Mouse (Mus musculus) embryonic facial prominence, embryonic 11.5 days (tissue): ENCODE data around the gene Gm42715. TPM values are rescaled to one million over a fixed set of nuclear protein-coding genes. Genes with fewer than 3 reads are reported as not detected.

Source experiments
- ATAC-seq: fragments of 200-750 bp; cut with Nextera tagmentation; replicated peaks from 2 replicates; pipeline ENCODE4 v1.8.0; 2017; ENCODE audit warnings: low read depth; ENCODE audit not compliant: insufficient number of reproducible peaks, low FRiP score, low TSS enrichment
- DNase-seq: peaks from one replicate; pipeline ENCODE4 v3.0.0-alpha.2; 2015; ENCODE audit warnings: low spot score
- H3K27ac ChIP-seq: fragments of 300-500 bp; sonication (generic); replicated peaks from 2 replicates; pipeline ENCODE4 v1.5.1; 2014; ENCODE audit warnings: mild to moderate bottlenecking, low read depth, low read length, control low read depth
- H3K27me3 ChIP-seq: fragments of 300-500 bp; sonication (generic); 2 replicates; pipeline ENCODE4 v1.6.1; 2014; ENCODE audit warnings: mild to moderate bottlenecking, low read length, moderate library complexity, mixed read lengths; ENCODE audit not compliant: control insufficient read depth, insufficient read depth
- H3K36me3 ChIP-seq: fragments of 300-500 bp; sonication (generic); replicated peaks from 2 replicates; pipeline ENCODE4 v1.6.1; 2014; ENCODE audit warnings: low read depth, mild to moderate bottlenecking, low read length, moderate library complexity, mixed read lengths; ENCODE audit not compliant: control insufficient read depth, insufficient read depth
- H3K4me1 ChIP-seq: fragments of 300-500 bp; sonication (generic); 2 replicates; pipeline ENCODE4 v1.6.1; 2014; ENCODE audit warnings: low read length, mixed read lengths; ENCODE audit not compliant: control insufficient read depth, insufficient read depth
- H3K4me2 ChIP-seq: fragments of 300-500 bp; sonication (generic); 2 replicates; pipeline ENCODE4 v1.6.1; 2014; ENCODE audit warnings: low read depth, mild to moderate bottlenecking, control low read depth, low read length, moderate library complexity
- H3K4me3 ChIP-seq: fragments of 300-500 bp; sonication (generic); 2 replicates; pipeline ENCODE4 v1.5.1; 2014; ENCODE audit warnings: low read depth, low read length, control low read depth
- H3K9ac ChIP-seq: fragments of 300-500 bp; sonication (generic); replicated peaks from 2 replicates; pipeline ENCODE4 v1.6.1; 2014; ENCODE audit warnings: mild to moderate bottlenecking, control low read depth, low read length
- H3K9me3 ChIP-seq: fragments of 300-500 bp; sonication (generic); replicated peaks from 2 replicates; pipeline ENCODE4 v1.6.1; 2016; ENCODE audit warnings: mild to moderate bottlenecking, low read length, inconsistent platforms, mixed read lengths; ENCODE audit not compliant: control insufficient read depth
- WGBS: fragments of 180-500 bp; shearing (Covaris S2); extraction: QIAGEN DNeasy Blood & Tissue Kit; methylation state at CpG from one replicate; pipeline ENCODE4 v1.1.7; 2014; 5-methylcytosine and 5-hydroxymethylcytosine counted together
- polyA plus RNA-seq: library from polyadenylated mRNA; unstranded; fragments of >200 nt; fragmentation: Nextera tagmentation; extraction: Ambion mirVana; gene quantifications from 2 replicates; pipeline ENCODE4 v1.2.1, GENCODE M21; 2014

Gm42715 gene
- polyA plus RNA-seq, 1 experiment from 2014 or later = 16.3 TPM

DNA sequence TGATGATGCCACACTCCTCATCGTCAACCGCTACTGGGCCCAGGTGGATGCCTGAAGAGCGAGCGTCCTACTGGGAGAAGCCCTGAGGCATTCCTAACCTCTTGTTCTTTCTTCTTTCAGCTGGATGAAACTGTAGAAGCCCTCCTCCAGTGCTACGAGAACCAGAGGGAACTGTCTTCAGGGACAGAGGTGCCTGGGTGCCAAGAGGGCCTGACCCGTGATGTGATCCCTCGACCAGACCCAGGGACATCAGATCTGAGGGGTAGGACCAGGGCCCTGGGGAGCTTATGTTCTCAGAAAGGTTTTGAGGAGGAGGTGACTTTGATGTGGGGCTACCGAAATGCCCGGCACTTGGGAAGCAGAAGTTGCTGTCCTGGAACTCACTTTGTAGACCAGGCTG lies 70.3 kb downstream of the Gm42715 start:
- DNase-seq (no peak), ATAC-seq (no peak)
- Histone ChIP-seq H3K36me3 (peaks cover 13% of the 10 kb centered on the region), H3K4me1 (no peaks in the 10 kb centered on the region), H3K9ac (no peak overlapping the region), H3K4me2 (peak overlapping the region; percentile 83; the same call in 1 of the 2 replicates), H3K27me3 (no peaks in the 10 kb centered on the region), H3K9me3 (no peaks in the 10 kb centered on the region), H3K4me3 (peak overlapping the region; percentile 86), H3K27ac (no peak overlapping the region)
- 87% methylated on average over 9 of the region's 9 CpGs for WGBS

DNA sequence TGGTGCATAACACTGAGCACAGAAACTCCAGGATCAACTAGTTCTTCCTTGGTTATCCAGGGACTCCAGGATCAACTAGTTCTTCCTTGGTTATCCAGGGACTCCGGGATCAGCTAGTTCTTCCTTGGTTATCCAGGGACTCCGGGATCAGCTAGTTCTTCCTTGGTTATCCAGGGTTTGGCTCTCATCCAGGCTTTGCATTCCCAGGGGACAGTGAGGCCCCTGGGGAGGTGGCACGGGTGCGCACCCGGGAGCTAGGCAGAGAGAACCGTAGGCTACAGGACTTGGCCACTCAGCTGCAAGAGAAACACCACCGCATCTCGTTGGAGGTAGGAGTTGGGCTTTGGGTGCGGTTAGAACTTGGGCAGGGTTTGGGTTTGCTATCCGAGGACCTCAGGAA lies 71.7 kb downstream of the Gm42715 start:
- Histone ChIP-seq H3K4me3 (no peak overlapping the region), H3K9me3 (no peaks in the 10 kb centered on the region), H3K9ac (no peak overlapping the region), H3K36me3 (peaks cover 23% of the 10 kb centered on the region), H3K4me2 (no peak overlapping the region), H3K27ac (no peak overlapping the region), H3K27me3 (no peaks in the 10 kb centered on the region), H3K4me1 (no peaks in the 10 kb centered on the region)
- 93% methylated on average over 10 of the region's 10 CpGs for WGBS
- ATAC-seq = no peak
- no peak for DNase-seq

DNA sequence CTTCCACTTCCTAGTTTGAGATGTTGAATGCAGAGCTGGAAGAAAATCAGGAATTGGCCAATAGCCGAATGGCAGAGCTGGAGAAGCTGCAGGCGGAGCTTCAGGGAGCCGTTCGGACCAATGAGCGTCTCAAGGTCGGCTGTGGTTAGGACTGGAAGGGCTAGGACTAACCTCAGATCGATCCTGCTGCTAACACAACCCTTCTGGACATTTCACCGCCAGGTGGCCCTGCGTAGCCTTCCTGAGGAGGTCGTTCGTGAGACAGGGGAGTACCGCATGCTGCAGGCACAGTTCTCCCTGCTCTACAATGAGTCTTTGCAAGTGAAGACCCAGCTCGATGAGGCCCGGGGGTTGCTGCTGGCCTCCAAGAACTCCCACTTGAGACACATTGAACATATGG lies 73.2 kb downstream of the Gm42715 start:
- peaks cover 28% of the 10 kb centered on the region for H3K36me3 ChIP-seq
- no peaks in the 10 kb centered on the region for H3K27me3 ChIP-seq
- DNase-seq (no peak), ATAC-seq (no peak)
- WGBS = 93% methylated on average over 14 of the region's 14 CpGs
- H3K4me2 ChIP-seq = no peak overlapping the region
- no peak overlapping the region for H3K27ac ChIP-seq
- H3K4me3 ChIP-seq = no peak overlapping the region
- H3K4me1 ChIP-seq = no peaks in the 10 kb centered on the region
- no peaks in the 10 kb centered on the region for H3K9me3 ChIP-seq
- no peak overlapping the region for H3K9ac ChIP-seq

DNA sequence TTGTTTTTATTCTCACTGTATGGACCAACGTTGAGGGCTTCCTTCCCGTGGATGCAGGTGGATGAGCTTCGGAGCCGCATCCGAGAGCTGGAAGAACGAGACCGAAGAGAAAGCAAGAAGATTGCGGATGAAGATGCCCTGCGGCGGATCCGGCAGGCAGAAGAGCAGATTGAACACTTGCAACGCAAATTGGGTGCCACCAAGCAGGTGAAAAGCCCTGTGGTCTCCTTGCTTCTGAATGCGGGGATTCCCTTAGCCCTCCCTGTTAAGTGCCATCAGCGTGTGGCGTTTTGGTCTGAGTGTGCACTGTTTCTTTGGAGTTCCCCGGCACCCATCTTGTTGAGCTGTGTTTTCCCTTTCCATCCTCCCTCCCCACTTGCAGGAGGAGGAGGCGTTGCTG lies 77.4 kb downstream of the Gm42715 start:
- Histone ChIP-seq H3K9me3 (no peaks in the 10 kb centered on the region), H3K4me1 (no peaks in the 10 kb centered on the region), H3K27ac (no peak overlapping the region), H3K4me2 (no peak overlapping the region), H3K36me3 (peaks cover 32% of the 10 kb centered on the region), H3K27me3 (no peaks in the 10 kb centered on the region), H3K4me3 (no peak overlapping the region), H3K9ac (no peak overlapping the region)
- ATAC-seq = no peak
- no peak for DNase-seq
- 96% methylated on average over 17 of the region's 17 CpGs for WGBS

DNA sequence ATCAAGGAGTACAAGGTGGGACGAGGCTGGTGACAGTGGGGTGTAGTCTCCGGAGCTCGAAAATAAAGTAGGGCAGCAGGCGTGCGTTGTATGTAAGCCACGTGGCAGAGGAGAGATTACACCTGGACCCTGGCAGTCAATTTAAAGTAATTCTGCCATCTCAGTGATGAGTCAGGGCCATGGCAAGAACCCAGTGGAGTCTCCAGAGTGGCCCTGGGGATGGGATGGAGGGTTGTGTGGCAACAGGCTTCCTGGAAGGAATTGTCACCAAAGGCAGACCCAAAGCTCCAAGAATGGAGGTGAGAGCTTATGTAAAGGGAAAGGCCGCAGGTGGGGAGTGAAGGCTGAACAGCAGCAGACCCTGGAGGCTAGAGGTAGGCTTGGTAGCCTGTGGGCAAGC lies 81.2 kb downstream of the Gm42715 start:
- no peak for DNase-seq
- no peak overlapping the region for H3K9ac ChIP-seq
- ATAC-seq = no peak

DNA sequence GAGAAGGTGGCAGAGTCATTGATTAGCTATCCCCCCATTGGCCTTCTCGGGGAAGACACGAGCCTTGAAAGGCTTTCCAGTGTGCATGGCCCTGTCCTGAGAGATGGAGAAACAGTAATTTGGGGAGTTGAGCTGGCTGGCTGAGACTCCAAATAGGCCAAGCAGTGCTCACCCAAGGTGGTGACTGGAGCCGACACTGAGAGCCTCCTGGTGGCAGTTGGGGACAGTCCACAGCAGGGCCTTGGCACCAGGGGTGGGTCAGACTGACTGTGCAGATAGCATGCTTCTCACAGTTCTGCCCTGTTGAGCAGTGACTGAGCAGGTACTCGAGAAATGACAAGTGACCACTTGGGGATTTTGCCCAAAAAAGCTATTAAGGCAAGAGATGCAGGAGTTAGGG lies 82.4 kb downstream of the Gm42715 start:
- Histone ChIP-seq H3K36me3 (peaks cover 12% of the 10 kb centered on the region), H3K4me3 (no peak overlapping the region), H3K27ac (no peak overlapping the region), H3K9ac (no peak overlapping the region), H3K9me3 (no peaks in the 10 kb centered on the region), H3K4me2 (no peak overlapping the region), H3K27me3 (no peaks in the 10 kb centered on the region), H3K4me1 (no peaks in the 10 kb centered on the region)
- WGBS = 86% methylated on average over 4 of the region's 4 CpGs
- no peak for ATAC-seq
- no peak for DNase-seq

More for the DNA sequence above, 81.2 kb downstream of the Gm42715 start:
- Histone ChIP-seq H3K4me2 (no peak overlapping the region), H3K36me3 (peaks cover 20% of the 10 kb centered on the region), H3K27ac (no peak overlapping the region), H3K9me3 (no peaks in the 10 kb centered on the region), H3K27me3 (no peaks in the 10 kb centered on the region), H3K4me3 (no peak overlapping the region), H3K4me1 (no peaks in the 10 kb centered on the region)
- WGBS = 94% methylated on average over 7 of the region's 7 CpGs

DNA sequence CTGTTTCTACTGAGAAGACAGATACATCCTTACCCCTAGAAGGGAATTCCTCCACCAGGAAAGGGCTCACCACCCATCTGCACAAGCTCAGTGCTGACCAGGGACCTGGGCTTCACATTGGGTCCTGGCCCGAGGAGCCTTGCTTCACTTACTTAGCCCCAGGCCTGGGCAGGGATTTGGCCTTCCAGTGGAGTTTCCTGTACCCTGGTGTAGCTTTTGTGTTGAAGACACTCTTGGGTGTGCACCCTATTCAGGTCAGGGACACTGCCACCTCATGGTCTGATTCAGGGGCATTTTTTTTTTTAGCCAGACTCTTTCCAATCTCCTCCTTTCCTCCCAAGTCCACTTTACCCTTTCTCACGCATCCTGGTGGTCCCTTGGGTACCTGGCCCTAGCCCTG lies 83.5 kb downstream of the Gm42715 start:
- no peak overlapping the region for H3K4me2 ChIP-seq
- peaks cover 12% of the 10 kb centered on the region for H3K36me3 ChIP-seq
- no peaks in the 10 kb centered on the region for H3K27me3 ChIP-seq
- H3K27ac ChIP-seq = no peak overlapping the region
- no peaks in the 10 kb centered on the region for H3K9me3 ChIP-seq
- no peak overlapping the region for H3K9ac ChIP-seq
- no peak for DNase-seq
- no peaks in the 10 kb centered on the region for H3K4me1 ChIP-seq
- no peak for ATAC-seq
- H3K4me3 ChIP-seq = no peak overlapping the region
- 87% methylated on average over 2 of the region's 2 CpGs for WGBS

DNA sequence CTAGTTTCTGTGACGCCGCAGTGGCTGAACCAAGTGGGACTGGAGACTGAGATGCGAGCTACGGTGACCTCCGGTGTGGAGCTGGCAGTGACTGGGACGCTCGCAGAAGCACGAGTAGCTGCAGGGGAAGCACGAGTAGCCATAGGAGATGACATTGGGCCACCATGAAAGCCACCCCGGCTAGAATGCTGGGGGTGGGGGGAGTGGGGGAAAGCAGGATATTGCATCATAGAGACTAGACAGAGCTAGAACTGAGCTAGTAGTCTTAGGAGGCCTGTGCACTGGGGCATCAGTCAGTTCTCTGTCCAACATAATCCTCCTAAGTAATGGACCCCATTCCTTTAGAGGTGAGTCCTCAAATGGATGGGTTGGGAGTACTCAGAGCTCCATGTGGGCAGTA lies 84.9 kb downstream of the Gm42715 start:
- Histone ChIP-seq H3K36me3 (peaks cover 12% of the 10 kb centered on the region), H3K4me1 (no peaks in the 10 kb centered on the region), H3K9ac (no peak overlapping the region), H3K9me3 (no peaks in the 10 kb centered on the region), H3K27me3 (no peaks in the 10 kb centered on the region), H3K4me3 (no peak overlapping the region), H3K27ac (no peak overlapping the region), H3K4me2 (no peak overlapping the region)
- no peak for ATAC-seq
- 95% methylated on average over 10 of the region's 10 CpGs for WGBS
- no peak for DNase-seq
